Mouse (Mus musculus): ENCODE results near the gene Grin3a. TPM values are rescaled to one million over a fixed set of nuclear protein-coding genes. Genes with fewer than 3 reads are reported as not detected.
"Not testable (repeated sequence)": the region's sequence is repeated elsewhere in the genome, so short reads cannot be mapped to it uniquely, and the experiment has no call there.

Gene Grin3a
- total RNA-seq, 2 experiments from 2014 or later: 0.08 TPM; not detected in 1

DNA sequence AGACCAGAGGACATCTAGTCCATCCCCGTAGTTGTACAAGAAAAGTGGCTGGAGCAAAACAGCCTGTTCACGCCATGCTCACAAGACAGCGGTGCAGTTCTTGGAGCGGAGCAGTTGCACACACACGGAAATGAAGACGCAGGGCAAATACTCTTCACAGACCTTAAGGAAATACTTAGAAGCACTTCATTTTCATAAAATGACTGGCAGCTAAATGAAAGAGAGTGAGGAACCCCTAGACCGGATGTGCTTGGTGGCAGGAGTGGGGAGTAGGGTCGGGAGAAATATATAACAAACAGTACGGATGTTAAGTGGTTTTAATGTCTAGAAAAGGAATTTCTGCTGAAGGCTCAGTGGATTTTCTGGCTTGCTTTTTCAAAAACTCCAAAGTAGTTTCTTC lies 183.9 kb downstream of the Grin3a start:
- H3K4me3 ChIP-seq: no peak overlapping the region
- no peak for TF ChIP-seq CTCF (IDR thresholded peaks at IDR 0.05)
- intact Hi-C loops (cut with DNase I): no loop called here
- no peak overlapping the region for H3K27ac ChIP-seq
- DNase-seq: no peak

DNA sequence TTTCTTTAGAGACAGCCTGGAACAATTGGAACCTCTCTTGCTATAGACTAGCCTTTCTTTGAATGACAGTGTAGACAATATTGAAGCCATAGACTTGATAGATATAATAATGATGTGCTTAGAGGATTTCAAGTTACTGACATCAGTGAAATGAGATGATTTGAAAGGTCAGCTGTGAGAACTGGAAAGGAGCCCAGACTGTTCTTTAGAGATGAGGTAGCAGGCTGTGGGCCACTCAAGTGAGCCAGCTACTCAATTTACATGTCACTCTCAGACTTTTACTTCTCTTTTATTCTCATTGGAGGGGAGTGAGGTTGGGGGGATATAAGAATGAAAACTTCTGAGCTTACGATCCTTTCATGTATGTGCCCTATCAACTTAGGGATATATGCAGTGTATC lies 186.1 kb downstream of the Grin3a start:
- H3K4me3 ChIP-seq: no peak overlapping the region
- peak; percentile 28 for DNase-seq
- TF ChIP-seq CTCF (IDR thresholded peaks at IDR 0.05): no peak
- intact Hi-C loops (cut with DNase I): no loop called here
- peak overlapping the region; percentile 61 for H3K27ac ChIP-seq

DNA sequence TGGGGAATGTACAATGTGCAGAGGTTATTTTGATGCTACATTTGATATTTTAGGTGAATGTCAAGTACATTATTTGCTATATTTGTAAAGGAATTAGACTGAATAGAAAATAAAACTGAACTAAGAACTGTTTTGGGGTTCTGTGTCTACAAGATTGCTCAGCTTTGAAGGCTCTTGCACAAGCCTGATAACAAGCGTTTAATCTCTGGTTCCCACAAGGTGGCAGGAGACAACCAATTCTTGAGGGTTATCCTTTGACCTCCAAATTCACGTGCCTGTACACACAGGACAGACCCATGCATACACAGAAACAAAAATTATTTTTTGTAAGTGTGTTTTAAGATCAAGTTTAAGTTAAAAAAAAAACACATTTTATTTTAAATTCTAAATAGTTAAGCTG lies 205.6 kb downstream of the Grin3a start:
- no peak for TF ChIP-seq CTCF (IDR thresholded peaks at IDR 0.05)
- DNase-seq: no peak
- Histone ChIP-seq H3K27ac (no peak overlapping the region), H3K4me3 (no peak overlapping the region)
- intact Hi-C loops (cut with DNase I): no loop called here

DNA sequence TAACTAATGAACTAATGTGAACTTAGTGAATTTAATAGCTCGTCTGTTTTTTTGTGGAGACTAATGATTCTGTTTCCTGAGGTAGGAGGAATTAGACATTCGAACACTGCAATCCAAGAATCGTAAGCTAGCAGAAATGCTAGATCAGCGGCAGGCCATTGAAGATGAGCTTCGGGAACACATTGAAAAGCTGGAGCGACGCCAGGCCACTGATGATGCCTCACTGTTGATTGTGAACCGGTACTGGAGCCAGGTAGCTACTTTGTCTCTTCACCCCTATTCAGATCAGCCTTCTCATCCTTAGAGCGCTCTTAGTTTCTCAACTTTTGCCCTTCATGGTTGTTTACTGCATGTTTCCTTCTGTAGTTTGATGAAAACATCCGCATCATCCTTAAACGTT lies 207.7 kb downstream of the Grin3a start:
- no peak for TF ChIP-seq CTCF (IDR thresholded peaks at IDR 0.05)

DNA sequence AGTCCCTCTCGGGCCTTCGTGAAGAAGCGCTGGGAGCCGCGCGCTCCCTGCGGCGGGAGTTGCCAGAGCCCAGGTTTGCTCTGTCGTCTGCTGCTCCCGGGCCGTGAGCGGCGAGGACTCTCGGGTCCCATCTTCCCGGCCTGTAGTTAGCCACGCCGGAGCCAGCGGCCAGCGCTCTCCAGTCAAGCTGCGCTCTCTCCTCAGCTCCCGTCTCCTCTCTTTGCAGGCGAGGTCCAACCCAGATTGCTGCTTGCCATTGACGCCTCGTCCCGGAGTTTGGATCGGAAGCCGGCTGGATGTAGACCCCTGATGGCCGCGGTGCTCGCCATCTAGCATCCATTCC lies 213.4 kb downstream of the Grin3a start:
- TF ChIP-seq CTCF (IDR thresholded peaks at IDR 0.05): no peak
- intact Hi-C loops (cut with DNase I): no loop called here
- Histone ChIP-seq H3K4me3 (peak overlapping the region; percentile 98), H3K27ac (peak overlapping the region; percentile 90)
- no peak for DNase-seq

More for the DNA sequence above, 207.7 kb downstream of the Grin3a start:
- intact Hi-C loops (cut with DNase I): no loop called here
- DNase-seq: no peak
- no peak overlapping the region for H3K4me3 ChIP-seq
- no peak overlapping the region for H3K27ac ChIP-seq

DNA sequence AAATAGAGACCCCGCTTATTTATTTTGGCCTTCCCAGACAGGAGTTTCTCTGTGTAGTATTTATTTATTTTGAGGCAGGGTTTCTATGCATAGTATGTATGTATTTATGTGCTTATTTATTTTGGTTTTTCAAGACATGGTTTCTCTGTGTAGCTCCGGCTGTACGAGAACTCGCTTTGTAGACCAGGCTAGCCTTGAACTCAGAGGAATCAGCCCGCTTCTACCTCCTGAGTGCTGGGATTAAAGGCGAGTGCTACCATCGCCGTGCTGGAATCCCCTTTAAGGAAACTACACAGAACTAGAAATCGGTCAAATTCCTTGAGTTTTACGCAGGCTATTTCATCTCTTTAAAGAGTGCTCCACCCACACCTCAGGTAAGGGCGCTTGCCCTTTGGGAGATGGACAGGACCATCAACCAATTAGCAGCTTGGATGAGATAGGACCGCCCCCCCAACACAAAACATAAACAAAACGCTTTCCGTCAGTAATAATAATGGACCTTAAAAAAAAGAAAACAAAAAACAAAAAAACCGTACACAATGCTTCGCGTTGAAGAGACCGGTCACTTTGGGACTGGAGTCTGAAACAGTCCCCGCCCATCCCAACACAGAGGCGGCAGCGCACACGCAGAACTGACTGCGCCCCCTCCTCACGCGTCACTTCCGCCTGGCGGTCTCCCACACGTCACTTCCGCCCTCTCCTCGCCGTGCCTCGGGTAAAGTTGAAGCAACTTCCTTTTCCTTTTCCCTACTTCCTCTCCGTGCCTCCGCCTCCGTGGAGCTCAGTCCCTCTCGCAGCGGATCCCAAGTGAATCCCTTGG lies 214.0 kb downstream of the Grin3a start, which contains the start of gene Rnf20:
Rnf20 (plus strand) TSS at position 688 of the 820 bp plus-strand sequence.
- Histone ChIP-seq H3K27ac (peak within 1 kb of the TSS; percentile 90), H3K4me3 (peak within 1 kb of the TSS; percentile 98)
- peak; percentile 97 for DNase-seq
- intact Hi-C loops (cut with DNase I): loop anchor here (2.0 kb wide), 1 partner anchor 111 kb away; the partner anchor contains the start of genes Mrpl50 and Zfp189
- no peak for TF ChIP-seq CTCF (IDR thresholded peaks at IDR 0.05)

DNA sequence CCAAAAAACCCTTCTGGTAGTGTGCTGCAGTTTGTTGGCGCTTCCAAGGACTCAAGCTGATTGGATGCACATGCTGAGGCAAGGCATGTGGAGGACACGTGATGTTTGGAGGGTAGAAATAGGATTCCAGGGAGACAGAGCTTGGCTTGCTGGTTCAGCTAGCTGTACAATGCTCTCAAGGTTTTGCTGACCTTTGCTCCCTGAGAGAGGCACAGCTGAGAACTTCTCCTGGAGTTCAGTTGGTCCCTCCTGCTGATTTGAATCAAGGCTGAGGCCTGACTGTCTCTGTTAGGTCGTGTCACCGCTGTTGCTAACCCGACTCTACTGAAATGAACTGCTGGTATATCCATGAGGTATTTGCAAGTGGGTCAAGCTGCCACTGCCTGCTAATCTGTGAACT lies 216.6 kb downstream of the Grin3a start:
- no peak overlapping the region for H3K4me3 ChIP-seq
- DNase-seq: no peak
- TF ChIP-seq CTCF (IDR thresholded peaks at IDR 0.05): no peak
- intact Hi-C loops (cut with DNase I): loop anchor here (2.0 kb wide), 1 partner anchor 30 kb away; no protein-coding TSS in a partner anchor
- H3K27ac ChIP-seq: no peak overlapping the region

DNA sequence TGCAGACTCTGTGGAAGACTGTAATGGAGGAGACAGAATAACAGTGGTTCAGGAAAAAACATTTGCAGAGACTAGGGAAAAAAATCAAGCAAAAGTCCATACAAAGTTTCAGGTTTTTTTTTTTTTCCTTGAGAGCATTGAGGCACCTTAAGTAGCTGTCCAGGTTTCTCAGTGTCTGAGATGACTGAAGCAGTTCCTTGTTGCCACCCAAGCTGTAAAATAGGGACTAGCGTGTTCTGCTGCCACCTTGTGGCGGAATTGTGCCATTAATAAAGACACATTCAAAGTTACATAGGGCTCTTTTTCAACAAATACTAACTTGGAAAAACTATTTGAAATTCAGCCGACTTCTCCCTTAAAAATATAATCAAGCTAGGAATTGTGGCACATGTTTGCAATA lies 218.6 kb downstream of the Grin3a start:
- intact Hi-C loops (cut with DNase I): loop anchor here (1.0 kb wide), 1 partner anchor 61 kb away; no protein-coding TSS in a partner anchor
- peak; percentile 89 for TF ChIP-seq CTCF (IDR thresholded peaks at IDR 0.05)
- no peak overlapping the region for H3K27ac ChIP-seq
- H3K4me3 ChIP-seq: no peak overlapping the region
- peak; percentile 71 for DNase-seq

DNA sequence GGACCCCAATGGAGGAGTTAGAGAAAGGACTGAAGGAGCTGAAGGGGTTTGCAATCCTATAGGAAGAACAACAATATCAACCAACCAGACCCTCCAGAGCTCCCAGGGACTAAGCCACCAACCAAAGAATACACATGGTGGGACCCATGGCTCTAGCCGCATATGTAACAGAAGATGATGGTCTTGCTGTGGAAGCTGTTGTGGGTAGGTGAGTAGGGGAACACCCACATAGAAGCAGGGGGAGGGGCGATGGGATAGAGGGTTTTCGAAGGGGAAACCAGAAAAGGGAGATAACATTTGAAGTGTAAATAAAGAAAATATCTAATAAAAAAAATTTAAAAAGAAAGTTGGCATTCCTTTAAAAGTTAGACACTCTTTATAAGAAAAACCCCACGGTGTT lies 220.6 kb downstream of the Grin3a start:
- H3K4me3 ChIP-seq, DNase-seq, H3K27ac ChIP-seq: not testable (repeated sequence)
- intact Hi-C loops (cut with DNase I): loop anchor here (1.0 kb wide), 1 partner anchor 54 kb away; no protein-coding TSS in a partner anchor

DNA sequence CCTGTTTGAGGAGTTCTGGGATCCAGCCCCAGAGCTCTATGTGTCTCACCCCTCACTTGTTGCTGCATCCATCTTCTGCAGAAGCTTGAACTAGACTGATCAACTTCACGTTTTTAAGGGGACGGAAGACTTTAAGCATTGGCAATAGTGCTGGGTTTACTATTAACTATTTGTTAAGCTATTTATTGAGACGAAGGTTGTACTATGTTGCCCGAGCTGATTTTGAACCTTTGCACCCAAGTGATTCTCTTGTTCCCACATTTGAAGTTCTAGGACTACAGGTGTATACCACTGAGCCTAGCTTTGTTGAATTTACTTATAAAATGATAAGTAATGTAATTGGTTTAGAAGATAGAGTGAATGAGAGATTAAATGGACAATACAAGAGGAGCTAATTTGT lies 221.6 kb downstream of the Grin3a start:
- intact Hi-C loops (cut with DNase I): no loop called here
- no peak for TF ChIP-seq CTCF (IDR thresholded peaks at IDR 0.05)
- no peak for DNase-seq
- Histone ChIP-seq H3K4me3 (no peak overlapping the region), H3K27ac (no peak overlapping the region)

DNA sequence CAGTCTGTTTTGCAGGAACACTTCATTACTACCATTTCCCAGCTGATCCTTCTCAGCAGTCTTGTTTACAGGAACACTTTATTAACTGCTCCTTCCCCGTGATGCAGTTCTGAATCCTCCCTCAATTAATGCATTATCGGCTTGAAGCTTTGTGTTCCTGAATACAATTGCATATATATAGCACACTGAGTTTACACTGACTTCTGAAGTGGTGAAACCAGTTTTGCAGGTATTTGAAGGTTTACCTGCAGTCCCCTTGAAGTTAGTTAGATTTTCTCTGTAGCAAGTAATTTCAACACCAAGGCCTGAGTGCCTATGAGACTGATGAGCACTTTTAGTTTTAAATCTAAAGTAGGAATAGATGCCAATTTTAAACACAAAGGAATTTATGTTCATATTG lies 223.3 kb downstream of the Grin3a start:
- no peak overlapping the region for H3K27ac ChIP-seq
- intact Hi-C loops (cut with DNase I): no loop called here
- TF ChIP-seq CTCF (IDR thresholded peaks at IDR 0.05): no peak
- no peak for DNase-seq
- H3K4me3 ChIP-seq: no peak overlapping the region

DNA sequence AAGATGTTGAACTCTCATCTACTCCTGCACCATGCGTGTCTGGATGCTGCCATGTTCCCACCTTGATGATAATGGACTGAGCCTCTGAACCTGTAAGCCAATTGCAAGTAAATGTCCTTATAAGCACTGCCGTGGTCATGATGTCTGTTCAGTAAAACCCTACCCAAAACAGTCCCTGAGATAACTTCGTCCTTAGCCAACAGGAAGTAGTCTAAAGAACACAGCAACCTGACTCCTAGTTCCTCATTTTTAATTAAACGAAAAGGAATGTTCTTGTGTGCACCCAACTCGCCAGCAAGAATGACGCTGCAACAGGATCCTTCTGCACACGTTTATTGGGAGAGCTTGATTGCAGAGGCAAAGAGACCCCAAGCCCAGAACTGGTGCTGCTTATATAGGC lies 225.7 kb downstream of the Grin3a start:
- H3K4me3 ChIP-seq; H3K27ac ChIP-seq; intact Hi-C loops (cut with DNase I); DNase-seq: not testable (repeated sequence)

DNA sequence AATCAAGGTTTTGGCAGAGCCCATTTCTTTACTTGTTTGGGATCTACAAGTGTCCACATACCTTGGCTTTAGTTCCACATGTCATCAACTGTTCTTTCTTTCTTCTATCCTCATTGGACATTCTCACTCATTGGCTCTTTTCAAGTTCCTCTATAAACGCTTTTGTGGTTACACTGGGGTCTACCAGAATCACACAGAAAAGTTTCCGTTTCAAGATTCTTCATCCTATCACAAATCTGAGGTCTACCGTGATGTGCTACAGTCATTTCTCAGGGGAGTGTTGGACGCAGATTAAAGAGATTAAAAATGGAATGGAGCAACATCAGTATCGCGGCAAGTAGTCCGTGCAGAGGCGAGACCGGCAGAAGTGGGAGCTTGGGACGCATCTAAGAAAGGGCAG lies 228.6 kb downstream of the Grin3a start:
- TF ChIP-seq CTCF (IDR thresholded peaks at IDR 0.05): no peak
- Histone ChIP-seq H3K4me3 (no peak overlapping the region), H3K27ac (no peak overlapping the region)
- no peak for DNase-seq
- intact Hi-C loops (cut with DNase I): no loop called here

Other genes with a start within 250 kb of the Grin3a start
- 10 to 100 TPM; 32.1 to 34.0 TPM for gene Tmem246, start 247.9 kb downstream of the Grin3a start, total RNA-seq (2021)
- gene Rnf20, start 213.7 kb downstream of the Grin3a start, total RNA-seq (2021): 10 to 100 TPM; 32.3 to 32.6 TPM
- not detected for gene Ppp3r2, start 163.7 kb downstream of the Grin3a start, total RNA-seq (2021)